Mouse (Mus musculus): ENCODE results near the gene Il17rd.

DNA sequence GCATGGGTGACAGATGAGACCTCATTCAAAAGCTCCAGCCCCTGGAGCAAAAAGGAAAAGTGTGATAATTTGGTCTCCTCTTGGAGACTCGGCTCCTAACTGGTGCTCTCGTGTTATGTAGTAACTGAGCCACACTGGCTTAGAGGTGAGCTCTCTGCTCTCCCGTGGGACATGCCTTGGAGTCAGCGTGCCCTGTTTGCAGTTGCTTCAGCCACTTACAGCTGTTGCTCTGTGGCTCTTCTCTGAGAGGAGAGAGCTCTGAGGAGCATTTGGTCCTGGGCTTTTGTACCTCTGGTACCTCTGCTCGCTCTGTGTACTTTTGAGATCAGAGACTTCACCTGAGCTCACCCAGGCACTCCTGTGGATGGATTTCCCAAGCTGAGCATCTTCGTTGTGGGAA, 116.3 kb downstream of the Il17rd start:
- TF ChIP-seq CTCF (IDR thresholded peaks at IDR 0.05; ENCODE audit: low read depth), result no peak
- TF ChIP-seq EP300 (optimal IDR thresholded peaks at IDR 0.05), result no peak

Data from stomach, postnatal 0 days (tissue).